Mouse (Mus musculus): ENCODE data around the gene Sgk1.

Sgk1 gene

DNA sequence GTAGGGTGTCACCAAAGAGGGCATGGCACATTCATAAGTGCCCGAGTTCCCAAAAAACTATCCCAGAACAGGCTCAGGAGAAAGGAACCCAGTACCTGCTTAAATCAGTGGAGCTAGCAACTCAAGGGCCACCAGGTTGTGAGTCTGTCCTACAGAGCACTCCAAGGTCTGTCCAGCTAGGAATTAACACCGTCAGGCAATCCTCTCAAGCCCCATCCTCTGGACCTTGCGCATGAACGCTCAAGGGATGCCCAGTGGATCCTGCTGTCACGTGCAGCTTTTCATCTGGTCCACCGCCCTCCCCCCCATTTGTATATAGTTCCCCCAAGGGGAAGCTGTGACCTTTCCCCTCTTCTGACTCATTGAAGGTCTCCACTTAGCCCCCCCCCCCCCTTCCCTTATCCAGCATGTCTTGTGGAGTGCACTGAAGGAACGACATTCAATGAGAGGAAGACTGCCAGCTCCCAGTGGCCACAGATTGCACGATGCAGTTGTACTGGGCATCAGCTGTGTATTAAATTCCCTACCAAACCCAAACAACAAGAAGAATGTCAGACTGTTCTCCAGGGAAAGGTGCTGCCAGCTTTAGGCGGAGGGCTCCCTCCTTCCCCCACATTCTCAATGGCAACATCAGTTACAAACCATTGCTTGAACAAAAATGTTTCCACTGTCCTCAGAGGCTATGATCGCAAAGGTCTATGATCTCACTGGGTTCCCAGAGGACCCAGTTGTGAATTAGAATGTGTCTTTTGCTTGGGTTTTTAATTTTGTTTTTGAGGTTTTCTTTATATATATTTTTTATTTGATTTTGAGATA is 118.7 kb downstream of the Sgk1 start:
- no peak for DNase-seq (ENCODE audit: low spot score)

DNA sequence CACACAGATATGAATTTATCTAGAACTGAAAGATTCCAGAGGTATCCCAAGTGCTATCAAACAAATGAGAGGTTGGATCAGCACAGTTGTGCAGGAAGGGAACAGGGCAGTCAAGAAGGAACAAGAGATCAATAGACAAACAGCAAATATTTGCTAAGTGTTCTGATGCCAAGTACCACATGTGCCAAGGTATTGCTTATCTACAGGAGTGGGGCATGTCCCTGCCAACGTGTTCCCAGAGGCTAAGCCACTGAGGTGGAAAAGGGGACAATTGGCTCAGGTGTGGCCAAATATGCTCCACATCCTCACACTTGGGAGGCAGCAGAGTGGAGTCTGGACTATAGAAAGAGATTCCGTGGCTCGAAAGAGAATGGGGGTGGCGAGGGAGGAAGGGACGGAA is 119.6 kb downstream of the Sgk1 start:
- DNase-seq (ENCODE audit: low spot score) = no peak

DNA sequence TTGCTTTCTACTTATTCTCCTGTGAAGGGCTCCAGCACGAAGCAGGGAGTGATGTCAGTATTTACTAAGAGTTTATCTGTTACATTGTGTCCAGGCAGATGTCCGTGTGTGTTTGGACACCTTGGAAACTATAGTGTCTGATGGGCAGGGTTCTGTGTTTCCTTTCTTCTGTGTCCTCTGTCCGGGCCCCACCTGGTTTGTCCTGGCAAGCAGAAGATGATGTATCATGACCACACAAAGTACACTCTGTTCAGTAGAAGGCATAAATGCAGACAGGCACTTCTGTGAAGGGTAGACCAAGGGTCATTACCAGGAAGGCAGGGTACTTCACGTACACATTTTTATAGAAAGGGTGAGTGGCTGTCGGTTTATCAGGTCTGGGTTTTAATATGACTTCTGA is 122.8 kb downstream of the Sgk1 start:
- DNase-seq (ENCODE audit: low spot score) = no peak

DNA sequence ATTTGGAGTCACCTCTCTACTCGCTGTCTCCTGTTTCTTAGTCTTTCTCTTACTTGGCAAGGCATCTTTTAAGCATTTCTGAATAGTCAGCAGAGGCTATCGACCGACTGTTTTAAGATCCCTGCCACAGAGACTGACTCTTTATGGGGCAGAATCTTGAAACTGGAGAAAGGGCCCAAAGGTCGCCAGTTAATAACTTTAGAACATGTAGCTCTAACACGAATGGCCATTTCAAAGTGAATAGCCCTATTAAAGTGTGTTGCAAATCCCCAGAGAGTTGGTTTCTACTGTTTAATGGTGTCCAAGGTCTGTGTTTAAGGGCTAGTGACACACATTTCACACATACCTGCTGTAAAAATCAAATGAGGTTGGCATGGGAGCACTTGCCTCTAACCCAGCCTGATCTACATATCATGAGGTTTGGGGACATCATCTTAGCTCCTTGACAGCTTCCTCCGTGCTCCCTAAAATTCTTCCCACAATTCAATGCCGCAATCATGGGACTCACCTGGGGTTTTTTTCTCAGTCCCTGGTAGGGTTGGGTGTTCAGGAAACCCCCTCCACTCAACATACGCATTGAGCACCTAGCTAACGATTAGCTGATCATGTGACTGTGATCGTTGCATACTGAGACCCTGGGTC is 125.3 kb downstream of the Sgk1 start:
- no peak for DNase-seq (ENCODE audit: low spot score)

DNA sequence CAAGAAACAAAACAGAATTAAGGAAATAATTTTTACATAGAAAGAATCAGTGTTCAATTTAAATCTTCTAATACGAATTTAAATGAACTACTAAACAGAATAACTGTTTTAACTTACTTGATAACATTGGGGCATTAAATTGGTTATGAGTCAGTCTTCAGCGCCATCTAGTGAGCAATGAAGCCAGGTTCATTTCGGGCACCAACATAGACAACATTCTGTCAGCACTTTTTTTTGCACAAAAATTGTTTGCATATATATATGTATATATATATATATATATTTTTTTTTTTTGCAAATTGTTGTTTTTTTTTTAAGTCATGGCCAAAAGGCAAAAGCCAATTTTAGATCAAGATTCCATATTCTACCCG is 125.8 kb downstream of the Sgk1 start:
- DNase-seq (ENCODE audit: low spot score) = no peak

DNA sequence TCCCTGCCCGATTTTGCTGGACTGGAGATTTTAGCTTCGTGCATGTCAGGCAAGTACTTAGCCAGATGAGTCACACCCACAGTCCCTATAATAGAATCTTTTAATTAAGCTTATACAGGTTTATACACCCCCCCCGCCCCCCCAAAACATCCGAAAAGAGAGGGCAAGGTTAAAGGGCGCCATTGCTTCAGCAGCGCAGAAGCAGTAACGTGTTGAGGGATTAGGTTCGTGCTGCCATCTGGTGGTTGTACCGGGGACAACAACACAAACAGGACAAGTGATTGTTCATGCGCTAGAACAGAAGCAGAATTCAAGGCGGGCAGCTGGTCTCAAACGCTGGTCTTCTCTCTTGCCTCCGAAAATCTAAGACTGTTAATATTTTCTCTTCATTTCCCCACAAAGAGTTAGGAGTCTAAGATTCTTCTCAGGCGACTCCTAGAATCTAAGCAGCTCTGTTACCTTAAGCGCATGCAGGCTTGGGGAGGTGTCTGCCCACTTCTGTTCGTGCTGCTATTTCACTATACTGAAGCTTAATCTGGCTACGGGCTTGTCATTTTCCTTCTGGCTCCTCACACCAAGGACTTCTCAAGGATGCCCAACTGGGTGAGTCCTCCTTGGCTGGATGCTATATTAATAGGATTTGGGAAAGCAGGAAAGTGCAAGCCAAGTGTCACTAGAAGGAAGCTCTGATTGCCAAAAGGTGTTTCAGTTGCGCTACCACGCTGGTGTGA is 128.3 kb downstream of the Sgk1 start:
- DNase-seq (ENCODE audit: low spot score) = peak; percentile 42

DNA sequence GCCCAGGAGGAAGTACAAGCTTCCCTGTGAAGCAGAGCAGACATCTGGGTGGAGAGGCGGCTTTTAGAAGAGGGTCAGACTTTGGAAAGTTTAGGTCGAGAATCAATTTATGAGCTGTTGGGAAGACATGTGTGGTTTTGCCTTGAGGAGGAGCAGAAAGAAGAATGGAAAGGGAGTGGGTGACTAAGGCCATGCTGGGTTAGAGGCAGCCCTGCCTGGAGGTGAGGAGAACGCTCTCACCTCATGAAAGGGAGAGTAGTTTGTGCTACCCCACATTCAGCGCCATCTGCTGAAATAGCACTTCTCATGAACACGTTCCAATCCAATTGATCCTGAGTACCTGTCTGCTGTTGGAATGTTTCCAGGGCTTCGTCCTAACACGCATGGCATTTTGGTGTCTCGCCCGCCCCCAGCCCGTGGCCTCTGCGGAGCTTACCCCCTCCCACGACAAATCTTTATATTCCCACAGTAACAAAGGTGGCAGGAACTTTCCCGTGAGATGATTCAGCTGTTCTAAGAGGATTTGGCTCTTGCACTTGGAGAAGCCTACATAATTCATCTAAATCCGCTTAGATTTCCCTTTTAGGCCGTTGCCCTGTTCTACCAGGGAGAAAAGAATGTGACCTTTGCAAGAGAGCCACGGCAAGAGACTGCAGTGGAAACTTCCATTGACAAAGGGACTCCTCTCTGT is 135.6 kb downstream of the Sgk1 start:
- DNase-seq (ENCODE audit: low spot score) = no peak

DNA sequence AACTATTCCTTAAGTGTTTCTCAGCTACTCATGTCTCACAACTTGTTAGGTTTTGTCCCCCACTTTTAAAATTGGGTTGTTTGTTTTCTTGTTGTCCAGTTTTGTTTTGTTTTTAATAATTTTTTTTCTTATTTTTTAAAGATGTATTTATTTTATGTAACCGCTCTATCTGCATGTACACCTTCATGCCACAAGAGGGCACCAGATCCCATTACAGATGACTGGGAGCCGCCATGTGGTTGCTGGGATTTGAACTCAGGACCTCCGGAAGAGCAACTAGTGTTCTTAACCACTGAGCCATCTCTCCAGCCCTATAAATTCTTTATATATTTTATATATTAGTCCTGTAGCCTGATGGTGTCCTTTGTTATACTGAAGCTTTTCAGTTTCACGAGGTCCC is 136.6 kb downstream of the Sgk1 start:
- DNase-seq (ENCODE audit: low spot score) = no peak

DNA sequence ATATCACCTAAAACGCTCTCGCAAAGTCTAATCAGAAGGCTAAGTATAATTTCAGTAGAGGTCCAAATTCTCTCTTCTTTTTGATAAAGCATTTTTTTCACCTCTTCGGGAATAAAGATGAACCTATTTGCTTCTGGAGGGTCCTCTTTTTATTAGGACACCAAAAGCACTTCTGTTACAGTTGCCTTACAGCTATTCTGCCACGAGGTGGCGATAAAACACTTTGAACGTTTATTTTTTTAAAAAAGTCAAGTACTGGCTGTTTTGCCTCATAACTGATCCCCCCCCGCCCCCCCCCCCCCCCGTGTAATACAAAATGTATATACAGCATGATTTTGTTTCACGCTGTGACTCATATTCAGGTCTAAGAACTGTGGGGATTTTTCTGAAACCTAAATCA is 152.3 kb downstream of the Sgk1 start:
- DNase-seq (ENCODE audit: low spot score) = no peak

DNA sequence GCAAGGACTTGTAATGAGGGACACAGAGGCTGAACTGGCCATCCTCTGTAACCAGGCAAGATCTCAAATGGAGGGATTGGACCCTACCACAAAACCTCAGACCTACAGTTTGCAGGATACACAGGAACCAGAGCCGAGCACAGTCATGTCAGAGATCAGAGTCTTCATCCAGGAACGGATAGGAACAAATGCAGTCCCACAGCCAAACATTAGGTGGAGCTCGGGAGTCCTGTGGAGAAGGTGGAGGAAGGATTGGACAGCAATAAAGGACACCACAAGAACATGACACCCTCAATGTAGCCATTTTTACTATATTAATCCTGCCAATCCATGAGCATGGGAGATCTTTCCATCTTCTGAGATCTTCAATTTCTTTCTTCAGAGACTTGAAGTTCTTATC is 154.3 kb downstream of the Sgk1 start:
- DNase-seq (ENCODE audit: low spot score) = peak; percentile 32
